Mouse (Mus musculus) bone marrow, adult 2 months (tissue): ENCODE measurements at regions not wholly inside any gene's neighbourhood (a gene's known extent, or its start where the extent isn't known, plus 50 kb on each side); places are given as distances from the start of the nearest gene placed in this dataset.

Experiments used
- H3K27ac ChIP-seq: fragments of 200-500 bp; 2 replicates; pipeline ENCODE4 v1.5.1; 2012; ENCODE audit warnings: low read depth, mild to moderate bottlenecking, control low read depth, inconsistent platforms, low read length; ENCODE audit not compliant: control insufficient read depth, poor library complexity, insufficient read depth
- H3K4me1 ChIP-seq: fragments of 200-500 bp; 2 replicates; pipeline ENCODE4 v1.6.1; 2011; ENCODE audit warnings: low read length; ENCODE audit not compliant: control insufficient read depth, insufficient read depth
- H3K4me3 ChIP-seq: fragments of 200-500 bp; replicated peaks from 2 replicates; pipeline ENCODE3; 2011; ENCODE audit warnings: mild to moderate bottlenecking, low read depth, low read length, control low read depth; ENCODE audit not compliant: control insufficient read depth
- CTCF ChIP-seq: fragments of 200-500 bp; IDR thresholded peaks from 2 replicates; pipeline ENCODE4 v1.5.1; 2011; ENCODE audit warnings: low read length, control low read depth; ENCODE audit not compliant: control insufficient read depth, insufficient read depth
- POLR2A ChIP-seq: fragments of 200-500 bp; IDR thresholded peaks from 2 replicates; pipeline ENCODE4 v1.6.1; 2011; ENCODE audit warnings: low read depth, mild to moderate bottlenecking, control low read depth, low read length, borderline replicate concordance; ENCODE audit not compliant: control insufficient read depth
- WGBS: fragments of 180-500 bp; shearing (Covaris S2); methylation state at CpG from one replicate; pipeline ENCODE4 v1.1.7; 2018; 5-methylcytosine and 5-hydroxymethylcytosine counted together

GRCm38 (mm10) chr13:82962333-82962732 lies 541.5 kb upstream of the Mef2c start:
- WGBS: 67% methylated on average over 3 of the region's 3 CpGs
- Histone ChIP-seq H3K4me3 (no peak overlapping the region), H3K27ac (no peak overlapping the region), H3K4me1 (no peaks in the 10 kb centered on the region)
- TF ChIP-seq POLR2A (no peak), CTCF (no peak)

DNA sequence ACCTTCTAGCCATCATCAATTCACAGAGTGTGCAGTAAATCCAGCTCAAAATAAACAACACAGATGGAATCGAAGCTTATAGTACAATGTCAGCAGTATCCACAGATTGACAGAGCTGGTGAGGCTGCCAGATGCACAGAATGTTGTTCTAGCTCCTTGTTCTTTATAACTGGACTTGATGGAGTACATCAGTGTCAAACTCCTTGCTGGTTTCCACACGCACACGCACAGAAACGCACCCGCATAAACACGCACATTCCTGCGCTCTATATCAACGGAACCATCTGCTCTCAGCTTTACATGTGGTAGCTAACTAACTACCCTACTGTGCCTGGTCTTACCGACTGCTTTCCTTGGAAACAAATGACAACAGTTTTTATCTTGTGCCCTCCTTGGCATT lies 532.1 kb upstream of the Mef2c start:
- Histone ChIP-seq H3K4me3 (no peak overlapping the region), H3K27ac (no peak overlapping the region), H3K4me1 (no peaks in the 10 kb centered on the region)
- 91% methylated on average over 9 of the region's 9 CpGs for WGBS
- no peak for TF ChIP-seq CTCF
- TF ChIP-seq POLR2A: no peak

GRCm38 (mm10) chr13:82974210-82974811 lies 529.5 kb upstream of the Mef2c start:
- Histone ChIP-seq H3K4me3 (no peak overlapping the region), H3K4me1 (no peaks in the 10 kb centered on the region), H3K27ac (no peak overlapping the region)
- TF ChIP-seq POLR2A (no peak), CTCF (no peak)
- WGBS: 79% methylated on average over 1 of the region's 1 CpGs

DNA sequence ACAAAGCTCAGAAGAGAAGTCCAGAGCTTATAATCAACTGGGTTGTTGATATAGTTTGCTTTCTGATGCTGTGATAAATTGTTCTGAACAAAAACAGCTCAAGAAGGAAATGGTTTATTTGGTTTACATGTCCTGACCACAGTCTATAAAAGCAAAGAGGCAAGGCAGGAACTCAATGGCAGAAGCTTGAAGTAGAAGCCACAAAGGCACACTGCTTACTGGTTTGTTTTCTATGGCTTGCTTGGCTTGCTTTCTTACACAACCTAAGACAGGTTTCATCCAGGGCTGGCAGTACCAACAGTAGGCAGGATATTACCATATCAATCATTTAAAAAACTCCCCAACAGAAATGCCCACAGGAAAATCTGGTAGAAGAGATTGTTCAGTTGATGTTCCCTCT lies 502.7 kb upstream of the Mef2c start:
- Histone ChIP-seq H3K4me1 (no peaks in the 10 kb centered on the region), H3K4me3 (no peak overlapping the region), H3K27ac (no peak overlapping the region)
- TF ChIP-seq CTCF: no peak
- TF ChIP-seq POLR2A: no peak

GRCm38 (mm10) chr13:83016686-83017085 lies 487.1 kb upstream of the Mef2c start:
- TF ChIP-seq POLR2A (no peak), CTCF (no peak)
- no peak overlapping the region for H3K27ac ChIP-seq

DNA sequence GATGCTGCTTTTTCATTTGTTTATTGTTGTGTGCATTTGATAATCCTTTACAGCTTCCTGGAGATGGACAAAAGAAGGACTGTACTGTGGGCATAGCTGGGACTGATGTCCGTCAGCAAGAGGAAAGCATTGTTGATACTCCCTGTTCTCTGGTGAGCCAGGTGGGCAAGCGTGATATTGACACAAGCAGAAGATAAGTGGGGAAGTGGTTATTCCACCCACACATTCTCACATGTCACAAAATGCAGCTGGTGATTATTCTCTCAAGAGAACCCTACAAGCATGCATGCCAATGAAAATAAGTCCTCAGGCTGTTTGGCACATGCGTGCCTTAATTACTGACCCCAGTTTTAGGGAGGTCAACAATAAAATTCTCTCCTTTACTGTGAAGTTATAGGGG lies 483.0 kb upstream of the Mef2c start:
- Histone ChIP-seq H3K4me3 (no peak overlapping the region), H3K4me1 (no peaks in the 10 kb centered on the region), H3K27ac (no peak overlapping the region)
- TF ChIP-seq CTCF (no peak), POLR2A (no peak)
- 27% methylated on average over 3 of the region's 3 CpGs for WGBS

More at GRCm38 (mm10) chr13:83016686-83017085, 487.1 kb upstream of the Mef2c start:
- Histone ChIP-seq H3K4me1 (no peaks in the 10 kb centered on the region), H3K4me3 (no peak overlapping the region)

DNA sequence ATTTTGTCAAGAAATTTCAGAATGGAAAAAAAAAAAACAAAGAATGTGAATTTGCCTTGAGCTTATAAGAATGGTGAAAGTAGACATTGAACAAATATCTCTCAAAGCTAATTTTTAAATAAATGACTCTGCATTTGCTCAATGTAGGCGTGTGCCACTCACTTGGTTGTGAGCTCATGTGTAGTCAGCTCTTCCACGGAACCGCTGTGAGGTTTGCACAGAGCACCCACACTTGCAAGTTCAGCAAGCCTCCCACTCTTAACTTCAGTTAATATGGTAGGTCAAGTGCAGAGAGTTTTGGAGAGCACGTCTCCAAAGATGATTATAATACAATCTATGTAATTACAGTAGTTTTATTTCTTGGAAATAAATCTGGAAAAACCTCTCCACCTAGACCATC lies 479.9 kb upstream of the Mef2c start:
- no peak for TF ChIP-seq CTCF
- TF ChIP-seq POLR2A: no peak
- Histone ChIP-seq H3K27ac (no peak overlapping the region), H3K4me3 (no peak overlapping the region), H3K4me1 (no peaks in the 10 kb centered on the region)
- 83% methylated on average over 4 of the region's 4 CpGs for WGBS

GRCm38 (mm10) chr13:83035962-83036361 lies 467.9 kb upstream of the Mef2c start:
- TF ChIP-seq POLR2A: no peak
- TF ChIP-seq CTCF: no peak
- no peak overlapping the region for H3K4me3 ChIP-seq
- H3K27ac ChIP-seq: no peak overlapping the region
- no peaks in the 10 kb centered on the region for H3K4me1 ChIP-seq

GRCm38 (mm10) chr13:83041506-83041905 lies 462.3 kb upstream of the Mef2c start:
- TF ChIP-seq POLR2A: no peak
- TF ChIP-seq CTCF: no peak

More at GRCm38 (mm10) chr13:83041506-83041905, 462.3 kb upstream of the Mef2c start:
- no peaks in the 10 kb centered on the region for H3K4me1 ChIP-seq
- H3K4me3 ChIP-seq: no peak overlapping the region
- WGBS: 16% methylated on average over 1 of the region's 1 CpGs
- H3K27ac ChIP-seq: no peak overlapping the region
